Comparison of ENCODE assay signal across 9 mouse cellular contexts in genomic region chr11:106536253-106536912, GRCm38 (mm10). TPM values are rescaled to one million over a fixed set of nuclear protein-coding genes. Genes with fewer than 3 reads are reported as not detected.
DNase-seq lines count a peak whose midpoint lies in the region; ATAC-seq and TF ChIP-seq lines count a peak whose summit lies in the region.
"Had no signal": no experiment of that assay in that cellular context is flagged by ENCODE, and none has a peak within 500 bp of the region (broad histone marks: within the 10 kb centered on the region; RNA-seq: fewer than 3 reads in every experiment).

No protein-coding gene starts in this region.

- H3K27me3 ChIP-seq in heart, embryonic 13.5 days (replicated peaks), result no peaks in the 10 kb centered on the region
- no peaks in the 10 kb centered on the region for H3K27me3 ChIP-seq in heart, adult 2 months (ENCODE audit: control insufficient read depth, insufficient read depth, low read length)
- H3K27me3 ChIP-seq in limb, embryonic 15.5 days, result no peaks in the 10 kb centered on the region
- H3K27me3 ChIP-seq: stomach, embryonic 15.5 days had no signal

- TF ChIP-seq POLR2A in heart, adult 2 months (IDR thresholded peaks at IDR 0.05; ENCODE audit: insufficient read depth, low read depth, low read length), result no peak

- H3K27ac ChIP-seq in heart, embryonic 13.5 days (replicated peaks), result peak overlapping the region; percentile 81
- no peak overlapping the region; the same call in 1 of the 2 replicates for H3K27ac ChIP-seq in heart, adult 2 months
- H3K27ac ChIP-seq in limb, embryonic 15.5 days, result peak overlapping the region; percentile 64
- H3K27ac ChIP-seq: stomach, embryonic 15.5 days had no signal

- H3K4me3 ChIP-seq in heart, embryonic 13.5 days, result no peak overlapping the region
- H3K4me3 ChIP-seq in heart, adult 2 months, result no peak overlapping the region
- H3K4me3 ChIP-seq in limb, embryonic 15.5 days, result no peak overlapping the region
- H3K4me3 ChIP-seq: stomach, embryonic 15.5 days had no signal

- no peak overlapping the region for H3K4me2 ChIP-seq in heart, embryonic 13.5 days
- H3K4me2 ChIP-seq in limb, embryonic 15.5 days, result no peak overlapping the region
- H3K4me2 ChIP-seq: stomach, embryonic 15.5 days had no signal

- peaks cover 13% of the 10 kb centered on the region for H3K4me1 ChIP-seq in heart, embryonic 13.5 days
- peaks cover 4% of the 10 kb centered on the region; the same call in 1 of the 2 replicates for H3K4me1 ChIP-seq in heart, adult 2 months (ENCODE audit: control insufficient read depth, insufficient read depth, low read length)
- H3K4me1 ChIP-seq in limb, embryonic 15.5 days, result peaks cover 13% of the 10 kb centered on the region
- H3K4me1 ChIP-seq: stomach, embryonic 15.5 days had no signal

- intact Hi-C loops in heart, adult 2 months (cut with DNase I), result no loop called here
- intact Hi-C loops in gastrocnemius, postnatal 14 days (cut with DNase I; ENCODE audit: low total_unique reads), result no loop called here

- H3K36me3 ChIP-seq in heart, embryonic 13.5 days, result peaks cover 32% of the 10 kb centered on the region
- H3K36me3 ChIP-seq in heart, adult 2 months (ENCODE audit: control insufficient read depth, insufficient read depth, low read length), result no peaks in the 10 kb centered on the region
- H3K36me3 ChIP-seq in limb, embryonic 15.5 days, result peaks cover 6% of the 10 kb centered on the region; the same call in 1 of the 2 replicates

- 48% methylated on average over 11 of the region's 11 CpGs for WGBS in heart, embryonic 13.5 days
- WGBS in heart, adult 2 months, result 49% methylated on average over 11 of the region's 11 CpGs
- 78% methylated on average over 11 of the region's 11 CpGs for WGBS in limb, embryonic 15.5 days

- peak; percentile 39; the same call in 1 of the 2 replicates for ATAC-seq in heart, embryonic 13.5 days (ENCODE audit: extremely low read depth, insufficient number of reproducible peaks, low FRiP score, low TSS enrichment)
- ATAC-seq in limb, embryonic 15.5 days (ENCODE audit: insufficient number of reproducible peaks, low FRiP score, low TSS enrichment, low read depth), result no peak

- no peak for TF ChIP-seq CTCF in heart, adult 2 months (IDR thresholded peaks at IDR 0.05)

- DNase-seq in heart, adult 2 months, result no peak
- DNase-seq in right cerebral cortex, adult 18-20 months, result peak; percentile 28
- no peak for DNase-seq in right cerebral cortex, postnatal 10 days (ENCODE audit: low spot score in 2 of 2)
- DNase-seq in telencephalon, adult 2 months (ENCODE audit: low read depth, low spot score), result peak; percentile 50
- DNase-seq in adrenal gland, postnatal 14 days, result no peak
- DNase-seq in gastrocnemius, postnatal 14 days, result no peak

- TF ChIP-seq EP300 in heart, adult 2 months (IDR thresholded peaks at IDR 0.05; ENCODE audit: insufficient read depth, low read depth, low read length), result no peak

- H3K9me3 ChIP-seq in heart, embryonic 13.5 days, result no peaks in the 10 kb centered on the region
- H3K9me3 ChIP-seq in limb, embryonic 15.5 days, result no peaks in the 10 kb centered on the region
- H3K9me3 ChIP-seq: stomach, embryonic 15.5 days had no signal

- H3K9ac ChIP-seq in heart, embryonic 13.5 days, result peak overlapping the region; percentile 53; the same call in 1 of the 2 replicates
- no peak overlapping the region for H3K9ac ChIP-seq in heart, adult 2 months (ENCODE audit: low read depth, low read length)
- H3K9ac ChIP-seq in limb, embryonic 15.5 days, result no peak overlapping the region
- H3K9ac ChIP-seq: stomach, embryonic 15.5 days had no signal

- no peaks in the 10 kb centered on the region; the same call in 1 of the 2 replicates for H3K79me2 ChIP-seq in heart, adult 2 months (replicated peaks; ENCODE audit: control insufficient read depth, insufficient read depth, low read length)

RNA-seq across cellular contexts. Expression of gene Ern1, which starts 48.7 kb away (rescaled TPM):
- polyA plus RNA-seq in heart, embryonic 13.5 days (2015; fragmentation: Nextera tagmentation; extraction: Ambion mirVana), result 3.9 and 4.3 TPM in 2 replicates
- total RNA-seq in heart, adult 2 months (2021), result 10 to 100 TPM; 10.2 to 13.9 TPM
- polyA plus RNA-seq in heart, adult 2 months (2012; rRNA removed), result 6.4 and 9.8 TPM in 2 replicates
- 5.9 and 6.6 TPM in 2 replicates for polyA plus RNA-seq in limb, embryonic 15.5 days (2015; fragmentation: Nextera tagmentation; extraction: Ambion mirVana)
- 80.9 and 82.3 TPM in 2 replicates for total RNA-seq in adrenal gland, postnatal 14 days (2021)
- total RNA-seq in gastrocnemius, postnatal 14 days (2021), result 1 to 10 TPM; 4.9 to 5.9 TPM

Comparison
In these comparisons a context has a peak if more than half of its experiments do, and no peak if none do; other contexts are left out.
1. DNase-seq: peak in right cerebral cortex, adult 18-20 months (single experiment) and telencephalon, adult 2 months (single experiment); none in heart, adult 2 months (0 of 2), right cerebral cortex, postnatal 10 days (0 of 2), adrenal gland, postnatal 14 days (single experiment) and gastrocnemius, postnatal 14 days (single experiment).